Mouse (Mus musculus): Measurements from ENCODE around the gene Tspan13. TPM values are rescaled to one million over a fixed set of nuclear protein-coding genes. Genes with fewer than 3 reads are reported as not detected.

Tspan13 gene
- total RNA-seq, 4 experiments from 2014 or later, result 17.7 to 24.5 (median 23.9) TPM

DNA sequence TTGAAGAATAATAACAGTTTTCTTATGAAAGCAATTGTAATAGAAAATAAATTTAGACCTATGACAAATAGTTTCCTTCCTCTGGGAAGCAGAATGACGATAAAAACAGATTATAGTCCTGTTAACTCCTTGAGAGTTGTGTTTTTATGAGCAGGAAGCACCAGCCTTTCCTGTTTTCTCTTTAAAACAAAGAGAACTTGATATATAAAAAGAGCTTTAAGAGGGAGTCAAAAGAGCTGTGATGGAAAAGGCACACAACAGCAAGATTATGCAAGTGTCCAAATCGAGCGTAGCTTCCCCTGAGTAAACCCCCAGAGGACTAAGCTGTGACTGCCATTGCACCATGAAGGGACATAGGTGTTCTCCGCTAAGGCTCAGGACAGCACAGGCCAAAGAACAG is 9.9 kb downstream of the Tspan13 start:
- no peak for DNase-seq (ENCODE audit: low spot score in 2 of 2)

DNA sequence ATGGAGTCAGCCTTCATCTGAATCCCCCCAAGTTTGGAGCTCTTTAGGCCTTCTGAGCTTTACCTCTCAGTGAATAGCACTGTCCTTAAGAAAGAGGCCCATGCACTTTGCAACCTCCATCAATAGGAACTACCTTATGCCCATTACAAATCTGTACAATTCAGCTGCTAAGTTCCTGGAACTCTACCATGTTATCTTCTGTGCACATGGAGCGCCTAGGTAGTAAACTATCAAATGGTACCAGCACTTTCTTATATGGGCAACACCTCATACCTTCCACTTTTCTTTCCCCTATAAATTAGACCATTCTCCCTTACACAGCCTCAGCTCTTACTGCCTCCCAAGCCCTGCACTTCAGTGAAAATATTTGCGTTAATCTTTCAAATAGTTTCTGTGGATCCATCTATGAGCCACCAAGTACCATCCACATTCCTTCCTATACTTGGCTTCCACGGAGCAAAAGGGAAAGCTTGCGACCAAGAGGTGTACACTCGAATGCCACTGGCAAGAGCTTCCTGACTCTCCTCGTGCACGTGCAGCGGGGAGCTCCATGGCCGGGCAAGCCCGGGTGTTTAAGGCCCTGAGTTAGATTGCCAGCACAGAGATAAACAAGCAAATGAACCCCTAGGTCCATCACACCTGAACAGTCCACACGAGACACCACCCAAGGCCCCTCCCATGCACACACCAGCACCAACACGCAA is 11.5 kb downstream of the Tspan13 start:
- no peak for DNase-seq (ENCODE audit: low spot score in 2 of 2)

- no peak for DNase-seq (ENCODE audit: low spot score in 2 of 2)
Observed at GRCm38 (mm10) chr12:36029687-36030086, 12.6 kb downstream of the Tspan13 start.

DNA sequence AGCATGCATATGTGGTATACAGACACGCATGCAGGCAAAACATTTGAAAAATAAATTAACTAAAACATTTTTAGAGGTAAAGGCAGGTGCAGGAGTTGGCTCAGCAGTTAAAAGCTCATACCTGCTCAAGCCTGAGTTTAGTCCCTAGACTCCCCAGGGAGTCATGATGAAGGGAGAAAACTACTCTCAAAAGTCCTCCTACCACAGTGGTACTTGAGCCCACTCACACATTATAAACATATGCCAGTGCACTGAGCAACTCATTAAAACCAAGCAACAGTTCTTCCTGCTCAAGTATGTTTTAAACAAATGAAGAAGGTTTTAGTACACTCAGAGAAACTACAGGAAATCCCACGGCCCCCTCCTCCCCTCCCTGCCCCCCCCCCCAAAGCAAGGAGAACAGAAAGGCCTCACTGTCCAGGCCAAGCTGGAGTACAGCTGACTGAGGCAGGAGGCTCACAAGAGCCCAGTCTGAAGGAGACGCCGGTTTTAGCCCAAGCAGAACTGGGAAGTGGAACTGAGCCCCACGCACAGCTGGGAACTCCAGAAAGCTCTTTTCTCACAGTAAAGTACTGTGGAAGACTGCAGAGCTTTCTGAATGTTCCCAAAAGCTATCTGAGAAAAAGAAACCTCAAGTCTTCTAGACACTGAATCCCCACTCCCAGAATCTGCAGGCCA is 13.2 kb downstream of the Tspan13 start:
- DNase-seq (ENCODE audit: low spot score in 2 of 2), result no peak

DNA sequence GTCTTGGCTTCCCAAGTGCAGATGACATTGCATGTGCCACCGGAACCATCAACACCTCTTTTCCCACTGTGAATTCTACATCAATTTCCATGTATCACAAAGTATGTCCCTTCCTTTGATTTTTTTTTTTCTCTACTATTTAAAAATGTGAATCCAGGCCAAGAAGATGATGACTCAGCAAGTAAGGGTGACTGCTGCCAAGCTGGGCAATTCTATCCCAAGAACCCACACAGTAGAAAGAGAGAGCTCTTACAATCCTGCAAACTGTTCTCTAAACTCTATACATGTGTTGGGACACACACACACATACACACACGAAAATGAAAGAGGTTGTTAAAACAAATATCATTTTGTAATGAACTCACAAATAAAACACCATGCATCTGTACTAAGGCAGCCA is 15.1 kb downstream of the Tspan13 start:
- DNase-seq (ENCODE audit: low spot score in 2 of 2), result no peak

- no peak for DNase-seq (ENCODE audit: low spot score in 2 of 2)
Observed at GRCm38 (mm10) chr12:36026126-36026525, 16.2 kb downstream of the Tspan13 start.

GRCm38 (mm10) chr12:36020710-36021109 is 21.6 kb downstream of the Tspan13 start:
- DNase-seq (ENCODE audit: low spot score in 2 of 2), result no peak

DNA sequence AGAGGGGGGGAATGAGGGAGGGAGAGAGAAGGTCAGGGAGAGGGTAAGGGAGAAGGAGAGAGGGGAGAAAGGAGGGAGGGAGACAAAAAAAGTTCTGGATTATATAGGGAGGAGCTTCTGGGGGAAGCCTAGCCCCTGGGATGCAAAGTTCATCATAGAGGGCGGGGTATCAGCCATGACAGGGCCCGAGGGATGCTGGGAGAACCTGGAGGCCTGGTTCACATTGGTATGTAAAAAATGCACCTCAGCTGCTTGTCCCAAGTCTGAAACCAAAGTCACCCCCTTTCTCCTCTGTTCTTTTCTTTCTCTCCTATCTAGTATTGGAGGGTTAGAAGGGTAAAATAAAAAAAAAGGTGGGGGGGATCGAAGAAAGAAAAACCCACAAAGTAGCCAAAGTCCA is 22.2 kb downstream of the Tspan13 start:
- DNase-seq (ENCODE audit: low spot score in 2 of 2), result no peak

GRCm38 (mm10) chr12:36019572-36019971 is 22.7 kb downstream of the Tspan13 start:
- DNase-seq (ENCODE audit: low spot score in 2 of 2), result no peak

DNA sequence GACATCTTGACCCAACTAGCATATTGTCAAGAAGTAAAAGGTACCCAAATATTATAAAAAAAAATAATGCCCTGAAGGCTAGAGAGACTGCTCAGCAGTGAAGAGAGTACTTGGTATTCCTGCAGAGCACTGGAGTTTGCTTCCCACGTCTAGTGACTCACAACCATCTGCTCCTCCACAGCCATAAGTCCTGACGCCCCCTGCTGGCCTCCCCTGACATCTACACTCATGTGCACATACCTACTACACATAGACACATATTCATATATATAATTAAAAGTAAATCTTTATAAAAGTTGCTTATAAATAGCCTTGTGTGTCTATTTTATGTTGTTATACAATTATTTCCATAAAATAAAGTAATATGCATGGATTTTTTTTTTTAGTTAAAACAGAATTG is 24.5 kb downstream of the Tspan13 start:
- DNase-seq (ENCODE audit: low spot score in 2 of 2), result no peak

DNA sequence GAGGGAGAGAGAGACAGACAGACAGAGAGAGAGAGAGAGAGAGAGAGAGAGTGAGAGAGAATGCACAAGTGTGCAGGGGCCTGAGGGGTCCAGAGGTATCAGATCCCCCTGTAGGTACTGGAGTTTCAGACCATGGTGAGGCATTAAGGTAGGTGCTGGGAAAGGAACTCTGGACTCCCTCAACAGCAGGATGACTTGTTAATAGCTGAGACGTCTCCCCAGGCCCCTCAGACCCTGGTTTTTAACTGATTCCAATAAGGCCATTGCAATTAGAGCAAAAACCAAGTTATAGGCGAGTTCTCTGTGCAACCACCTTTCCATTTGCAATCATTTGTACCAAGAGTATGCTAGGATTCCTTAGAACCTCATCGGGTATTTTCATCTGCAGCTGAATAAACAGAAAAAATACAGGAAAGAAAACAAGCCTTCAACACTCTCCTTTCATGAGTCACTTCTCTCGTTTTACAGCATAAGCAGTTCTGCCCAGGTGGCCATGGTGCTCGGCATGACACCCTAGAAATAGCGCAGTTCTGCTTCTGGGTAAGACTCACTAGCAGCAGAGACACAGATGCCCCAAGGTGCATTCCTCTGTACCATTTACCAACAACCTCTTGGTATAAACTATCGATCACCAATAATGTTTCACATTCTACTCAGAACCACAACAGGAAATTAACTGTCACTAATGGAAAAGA is 28.9 kb downstream of the Tspan13 start:
- no peak for DNase-seq (ENCODE audit: low spot score in 2 of 2)

DNA sequence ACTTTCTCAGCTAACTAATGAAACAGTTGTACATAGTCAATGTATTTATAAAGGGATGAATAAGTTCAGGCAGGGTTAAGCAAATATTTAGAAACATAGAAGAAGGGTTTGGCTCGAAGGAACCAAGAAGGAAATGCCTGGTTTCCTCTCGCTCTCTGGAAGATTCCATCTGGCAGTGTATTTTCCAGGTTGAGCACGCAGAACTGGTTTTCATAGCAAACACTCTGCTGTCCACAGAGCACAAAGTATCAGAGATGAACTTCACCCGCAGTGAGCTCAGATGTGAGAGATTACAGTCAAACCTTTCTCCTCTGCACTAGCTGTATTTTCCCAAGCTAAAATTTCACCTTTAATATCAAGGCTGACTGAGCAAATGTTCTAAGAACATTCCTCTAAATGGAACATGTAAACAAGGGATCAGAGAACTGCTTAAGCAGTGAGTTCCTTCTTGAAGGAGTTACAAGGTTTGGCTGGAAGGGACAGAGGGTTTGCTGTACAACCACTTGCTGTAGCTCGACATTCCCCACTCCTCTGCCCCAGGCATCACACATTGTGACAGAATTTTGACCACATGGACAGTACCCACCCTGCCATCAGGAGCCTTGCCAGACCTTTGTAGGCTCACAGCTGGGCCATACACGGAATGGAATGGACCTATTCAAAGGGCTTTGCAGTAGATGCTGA is 33.8 kb downstream of the Tspan13 start:
- no peak for DNase-seq (ENCODE audit: low spot score in 2 of 2)

- DNase-seq (ENCODE audit: low spot score in 2 of 2), result no peak
Observed at GRCm38 (mm10) chr12:36007581-36007980, 34.7 kb downstream of the Tspan13 start.

DNA sequence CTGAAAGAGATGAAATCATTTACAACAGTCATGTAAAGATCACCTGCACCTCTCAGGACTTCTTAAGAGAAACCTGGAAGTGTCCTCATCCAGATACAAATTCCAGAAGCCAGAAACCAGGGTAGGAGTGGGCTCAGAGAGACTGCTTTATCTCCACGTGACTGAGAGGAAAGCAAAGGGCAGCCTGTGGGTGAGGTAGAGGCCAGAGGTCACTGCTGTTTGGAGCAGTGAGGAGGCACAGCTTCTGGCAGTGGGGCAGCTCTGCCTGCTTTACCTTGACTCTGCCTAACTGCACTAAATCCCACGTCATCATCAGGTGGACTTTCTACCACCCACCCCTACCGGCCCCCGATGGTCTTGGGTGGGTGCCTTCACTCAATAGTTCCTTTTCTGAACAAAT is 37.6 kb downstream of the Tspan13 start:
- no peak for DNase-seq (ENCODE audit: low spot score in 2 of 2)

GRCm38 (mm10) chr12:35995799-35996198 is 46.5 kb downstream of the Tspan13 start:
- DNase-seq (ENCODE audit: low spot score in 2 of 2), result no peak

GRCm38 (mm10) chr12:35994098-35994497 is 48.2 kb downstream of the Tspan13 start:
- no peak for DNase-seq (ENCODE audit: low spot score in 2 of 2)

- no peak for DNase-seq (ENCODE audit: low spot score in 2 of 2)
Observed at GRCm38 (mm10) chr12:35993583-35993982, 48.7 kb downstream of the Tspan13 start.

DNA sequence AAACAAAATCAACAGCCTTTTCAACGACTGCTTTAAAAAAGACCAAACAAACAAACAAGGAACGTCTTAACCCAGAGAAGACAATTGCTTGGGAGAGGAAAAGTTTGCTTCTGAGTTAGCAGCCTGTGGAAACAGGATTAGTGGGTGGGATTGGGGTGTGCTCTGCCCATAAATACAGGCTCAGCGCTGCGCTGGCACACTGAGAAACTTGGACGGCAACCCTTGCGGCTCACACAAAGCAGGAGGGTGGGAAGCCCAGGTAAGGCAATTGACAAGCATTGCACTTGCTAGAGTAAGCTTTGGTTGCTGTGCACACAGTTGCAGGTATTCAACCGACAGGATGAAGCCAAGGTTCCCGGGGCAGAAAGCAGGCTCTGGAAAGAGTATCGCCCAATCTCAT is 49.6 kb downstream of the Tspan13 start, which contains the start of gene Agr2:
Agr2 (plus strand) TSS at position 197 of the 400 bp plus-strand sequence.
- no peak for DNase-seq (ENCODE audit: low spot score in 2 of 2)

GRCm38 (mm10) chr12:35984743-35985142 is 57.6 kb downstream of the Tspan13 start:
- DNase-seq (ENCODE audit: low spot score in 2 of 2), result no peak

DNA sequence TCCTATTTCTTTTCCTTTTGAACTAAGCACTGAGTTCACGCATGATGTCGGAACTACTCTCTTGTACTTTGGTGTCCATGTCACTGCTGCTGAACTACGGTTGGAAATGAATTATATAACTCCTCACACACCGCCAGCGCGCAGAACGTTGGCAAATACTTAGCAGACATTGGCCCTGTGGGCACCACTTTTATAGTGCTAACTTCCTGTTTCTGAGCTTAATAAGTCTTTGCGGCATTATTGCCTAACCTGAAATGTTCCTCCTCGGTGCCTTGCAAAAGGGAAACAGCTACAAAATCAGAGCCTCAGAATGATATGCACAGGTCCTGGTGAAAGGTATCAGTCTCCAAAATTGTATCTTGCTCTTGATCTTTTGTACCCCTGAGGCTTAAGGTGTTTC is 58.8 kb downstream of the Tspan13 start:
- DNase-seq (ENCODE audit: low spot score in 2 of 2), result no peak

GRCm38 (mm10) chr12:35981732-35982360 is 60.5 kb downstream of the Tspan13 start:
- no peak for DNase-seq (ENCODE audit: low spot score in 2 of 2)
